Mouse (Mus musculus) intestine, postnatal 0 days (tissue): ENCODE data around the gene Zfp865. TPM values are rescaled to one million over a fixed set of nuclear protein-coding genes. Genes with fewer than 3 reads are reported as not detected.
A peak's percentile ranks its signal among the peaks of the same experiment; 100 is the strongest.

Source experiments
- ATAC-seq: fragments of 200-750 bp; cut with Nextera tagmentation; 2 replicates; pipeline ENCODE4 v1.8.0; 2017; ENCODE audit warnings: mild to moderate bottlenecking, moderate TSS enrichment, moderate library complexity
- H3K27ac ChIP-seq: fragments of 300-500 bp; sonication (generic); 2 replicates; pipeline ENCODE4 v1.5.1; 2014; ENCODE audit warnings: mild to moderate bottlenecking, low read depth, low read length, moderate library complexity
- H3K27me3 ChIP-seq: fragments of 300-500 bp; sonication (generic); replicated peaks from 2 replicates; pipeline ENCODE4 v1.6.1; 2014; ENCODE audit warnings: low read length, mixed read lengths; ENCODE audit not compliant: control insufficient read depth, insufficient read depth
- H3K36me3 ChIP-seq: fragments of 300-500 bp; sonication (generic); 2 replicates; pipeline ENCODE4 v1.6.1; 2014; ENCODE audit warnings: mild to moderate bottlenecking, moderate library complexity; ENCODE audit not compliant: control insufficient read depth, insufficient read depth
- H3K4me1 ChIP-seq: fragments of 300-500 bp; sonication (generic); replicated peaks from 2 replicates; pipeline ENCODE4 v1.6.1; 2014; ENCODE audit warnings: antibody characterized with exemption, low read length, mixed read lengths; ENCODE audit not compliant: control insufficient read depth, insufficient read depth
- H3K4me2 ChIP-seq: fragments of 300-500 bp; sonication (generic); replicated peaks from 2 replicates; pipeline ENCODE4 v1.6.1; 2014; ENCODE audit warnings: low read depth, mild to moderate bottlenecking, moderate library complexity
- H3K4me3 ChIP-seq: fragments of 300-500 bp; sonication (generic); 2 replicates; pipeline ENCODE4 v1.5.1; 2014; ENCODE audit warnings: low read depth, low read length
- H3K9ac ChIP-seq: fragments of 300-500 bp; sonication (generic); 2 replicates; pipeline ENCODE4 v1.6.1; 2014; ENCODE audit warnings: mild to moderate bottlenecking, low read depth, low read length
- H3K9me3 ChIP-seq: fragments of 300-500 bp; sonication (generic); 2 replicates; pipeline ENCODE4 v1.6.1; 2016; ENCODE audit warnings: mixed run types; ENCODE audit not compliant: control insufficient read depth
- CTCF ChIP-seq: sonication (generic); IDR thresholded peaks from 2 replicates; pipeline ENCODE4 v1.5.1; 2016; ENCODE audit warnings: low read depth, mild to moderate bottlenecking, control low read depth, antibody characterized with exemption, moderate library complexity
- WGBS: fragments of 180-500 bp; shearing (Covaris S2); extraction: QIAGEN DNeasy Blood & Tissue Kit; methylation state at CpG from one replicate; pipeline ENCODE4 v1.1.7; 2014; 5-methylcytosine and 5-hydroxymethylcytosine counted together
- polyA plus RNA-seq: library from polyadenylated mRNA; unstranded; fragments of >200 nt; fragmentation: Nextera tagmentation; extraction: Ambion mirVana; gene quantifications from 2 replicates; pipeline ENCODE4 v1.2.1, GENCODE M21; 2015

Gene Zfp865
- polyA plus RNA-seq, 1 experiment from 2014 or later: 2.3 TPM

DNA sequence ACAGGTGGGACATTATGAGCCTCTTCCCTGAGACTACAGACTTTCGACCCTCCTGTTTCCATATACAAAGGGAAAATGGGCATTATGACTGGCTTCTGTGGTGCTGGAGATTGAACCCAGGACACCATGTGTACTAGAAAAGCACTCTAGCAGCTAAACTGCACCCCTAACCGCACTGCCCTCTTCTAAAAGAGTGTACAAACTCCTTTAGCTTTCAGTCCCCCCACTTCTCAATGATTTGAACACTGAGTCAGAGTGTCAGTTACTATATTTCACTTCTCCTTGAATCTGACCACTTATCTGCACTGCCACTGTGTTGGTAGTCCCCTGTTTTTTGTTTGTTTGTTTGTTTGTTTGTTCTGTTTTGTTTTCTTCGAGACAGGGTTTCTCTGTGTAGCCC is 13.6 kb downstream of the Zfp865 start, which contains the start of gene 4632433K11Rik:
4632433K11Rik (plus strand) TSS at position 301 of the 400 bp plus-strand sequence.
- Histone ChIP-seq H3K27ac (no peak within 1 kb of the TSS), H3K9me3 (peaks cover 16% of the 10 kb centered on the region), H3K4me2 (no peak within 1 kb of the TSS), H3K27me3 (no peaks in the 10 kb centered on the region), H3K9ac (no peak within 1 kb of the TSS), H3K4me1 (0 out of 2 replicates have a peak, but pooled peaks cover 3% of the 10 kb centered on the region), H3K4me3 (no peak within 1 kb of the TSS), H3K36me3 (peaks cover 60% of the 10 kb centered on the region)
- 90% methylated on average over 3 of the region's 3 CpGs for WGBS
- TF ChIP-seq CTCF: no peak
- ATAC-seq: no peak

GRCm38 (mm10) chr7:5035628-5036027 is 15.5 kb downstream of the Zfp865 start:
- 98% methylated on average over 17 of the region's 17 CpGs for WGBS
- Histone ChIP-seq H3K9me3 (peaks cover 8% of the 10 kb centered on the region), H3K27ac (no peak overlapping the region), H3K4me3 (no peak overlapping the region), H3K9ac (no peak overlapping the region), H3K4me2 (no peak overlapping the region), H3K4me1 (0 out of 2 replicates have a peak, but pooled peaks cover 3% of the 10 kb centered on the region), H3K36me3 (peaks cover 42% of the 10 kb centered on the region), H3K27me3 (no peaks in the 10 kb centered on the region)
- TF ChIP-seq CTCF: no peak
- ATAC-seq: no peak

DNA sequence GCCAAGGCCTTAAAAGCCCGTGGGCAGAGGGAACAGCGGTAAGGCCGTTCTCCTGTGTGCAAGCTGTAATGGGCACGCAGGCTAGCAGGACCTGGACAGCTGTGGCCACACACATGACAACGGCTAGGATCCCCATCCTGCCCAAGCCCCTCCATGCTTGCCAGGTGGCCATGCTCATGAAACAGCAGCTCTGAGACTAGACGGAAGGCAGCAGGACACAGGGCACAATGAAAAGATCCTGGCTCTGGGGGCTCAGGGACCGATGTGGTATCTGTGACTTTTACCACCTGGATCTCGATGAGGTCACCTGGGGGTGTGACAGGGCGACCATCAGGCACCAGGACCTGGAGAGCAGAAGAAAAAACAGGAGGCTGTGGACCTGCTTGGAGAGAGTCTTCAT is 16.0 kb downstream of the Zfp865 start:
- Histone ChIP-seq H3K9me3 (peaks cover 3% of the 10 kb centered on the region; the same call in 1 of the 2 replicates), H3K4me1 (0 out of 2 replicates have a peak, but pooled peaks cover 3% of the 10 kb centered on the region), H3K9ac (no peak overlapping the region), H3K36me3 (peaks cover 37% of the 10 kb centered on the region), H3K4me3 (no peak overlapping the region), H3K4me2 (no peak overlapping the region), H3K27ac (no peak overlapping the region), H3K27me3 (no peaks in the 10 kb centered on the region)
- no peak for ATAC-seq
- 95% methylated on average over 9 of the region's 9 CpGs for WGBS
- TF ChIP-seq CTCF: no peak

DNA sequence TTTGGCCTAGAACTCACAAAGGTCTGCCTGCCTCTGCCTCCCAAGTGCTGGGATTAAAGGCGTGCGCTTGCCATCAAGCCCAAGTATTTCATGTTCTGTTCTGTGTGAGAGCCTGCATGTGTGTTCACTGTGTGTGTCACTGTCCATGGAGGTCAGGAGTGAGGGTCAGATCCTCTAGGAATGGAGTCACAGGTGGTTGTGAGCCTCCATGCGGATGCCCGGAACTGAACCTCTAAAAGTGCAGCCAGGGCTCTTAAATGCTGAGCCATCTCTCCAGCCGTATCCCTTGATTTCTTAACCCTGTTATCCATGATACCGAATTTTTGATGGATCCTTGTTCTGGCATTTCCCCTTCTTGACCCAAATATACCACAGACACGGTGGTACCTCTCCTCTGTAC is 16.9 kb downstream of the Zfp865 start:
- H3K4me3 ChIP-seq: no peak overlapping the region
- H3K9ac ChIP-seq: no peak overlapping the region
- no peaks in the 10 kb centered on the region for H3K9me3 ChIP-seq
- TF ChIP-seq CTCF: no peak
- H3K27ac ChIP-seq: no peak overlapping the region
- H3K27me3 ChIP-seq: no peaks in the 10 kb centered on the region
- H3K4me1 ChIP-seq: 0 out of 2 replicates have a peak, but pooled peaks cover 3% of the 10 kb centered on the region
- 95% methylated on average over 7 of the region's 7 CpGs for WGBS
- H3K4me2 ChIP-seq: no peak overlapping the region; the same call in 1 of the 2 replicates
- no peak for ATAC-seq
- peaks cover 28% of the 10 kb centered on the region for H3K36me3 ChIP-seq

DNA sequence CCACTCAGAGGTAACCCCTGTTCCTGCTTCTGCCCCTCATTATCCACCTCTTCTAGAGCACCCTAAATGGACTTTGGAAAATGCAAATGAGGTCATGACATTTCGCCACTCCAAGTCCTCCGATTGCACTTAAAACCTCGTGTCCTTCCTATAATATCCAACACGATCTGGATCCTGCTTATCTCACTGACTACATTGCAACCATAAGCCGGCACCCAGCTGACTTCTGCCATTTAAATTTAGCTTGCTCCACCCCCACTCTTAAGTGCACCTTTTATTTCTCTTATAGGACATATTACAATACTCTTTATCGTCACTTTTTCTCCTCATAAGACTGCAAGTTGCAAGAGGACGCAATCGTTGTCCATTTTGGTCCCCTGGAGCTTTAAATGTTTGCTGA is 17.3 kb downstream of the Zfp865 start:
- 69% methylated on average over 8 of the region's 8 CpGs for WGBS
- TF ChIP-seq CTCF: no peak
- Histone ChIP-seq H3K9me3 (no peaks in the 10 kb centered on the region), H3K4me2 (peak overlapping the region; percentile 67), H3K36me3 (peaks cover 24% of the 10 kb centered on the region), H3K27me3 (no peaks in the 10 kb centered on the region), H3K27ac (peak overlapping the region; percentile 100; the same call in 1 of the 2 replicates), H3K9ac (peak overlapping the region; percentile 88), H3K4me1 (0 out of 2 replicates have a peak, but pooled peaks cover 3% of the 10 kb centered on the region), H3K4me3 (peak overlapping the region; percentile 68)
- no peak for ATAC-seq

GRCm38 (mm10) chr7:5038109-5038732 is 18.0 kb downstream of the Zfp865 start, which contains the start of gene Zfp784:
Gene Zfp784 (minus strand): TSS chr7:5038446.
- Histone ChIP-seq H3K4me3 (peak within 1 kb of the TSS; percentile 68), H3K27me3 (no peaks in the 10 kb centered on the region), H3K4me2 (peak within 1 kb of the TSS; percentile 67), H3K4me1 (0 out of 2 replicates have a peak, but pooled peaks cover 3% of the 10 kb centered on the region), H3K36me3 (peaks cover 19% of the 10 kb centered on the region), H3K27ac (peak within 1 kb of the TSS; percentile 100), H3K9ac (peak within 1 kb of the TSS; percentile 88), H3K9me3 (no peaks in the 10 kb centered on the region)
- WGBS: under 1% methylated on average over 48 of the region's 48 CpGs
- no peak for TF ChIP-seq CTCF
- peak; percentile 99 for ATAC-seq
